Mouse (Mus musculus) heart, embryonic 11.5 days (tissue): Measurements from ENCODE around the gene Vcan. TPM values are rescaled to one million over a fixed set of nuclear protein-coding genes. Genes with fewer than 3 reads are reported as not detected.

Experiments used
- ATAC-seq: fragments of 200-750 bp; cut with Nextera tagmentation; replicated peaks from 2 replicates; pipeline ENCODE4 v1.8.0; 2017; ENCODE audit warnings: moderate library complexity; ENCODE audit not compliant: insufficient number of reproducible peaks, low FRiP score, low TSS enrichment
- H3K27ac ChIP-seq: fragments of 300-500 bp; sonication (generic); 2 replicates; pipeline ENCODE4 v1.5.1; 2014; ENCODE audit warnings: mild to moderate bottlenecking, low read depth, low read length
- H3K27me3 ChIP-seq: fragments of 300-500 bp; sonication (generic); 2 replicates; pipeline ENCODE4 v1.6.1; 2014; ENCODE audit warnings: mild to moderate bottlenecking, low read length, mixed read lengths; ENCODE audit not compliant: control insufficient read depth, insufficient read depth
- H3K36me3 ChIP-seq: fragments of 300-500 bp; sonication (generic); 2 replicates; pipeline ENCODE4 v1.6.1; 2014; ENCODE audit warnings: mild to moderate bottlenecking, low read length, moderate library complexity, mixed read lengths; ENCODE audit not compliant: control insufficient read depth, insufficient read depth
- H3K4me1 ChIP-seq: fragments of 300-500 bp; sonication (generic); 2 replicates; pipeline ENCODE4 v1.6.1; 2014; ENCODE audit warnings: low read length; ENCODE audit not compliant: control insufficient read depth, insufficient read depth
- H3K4me2 ChIP-seq: fragments of 300-500 bp; sonication (generic); 2 replicates; pipeline ENCODE4 v1.6.1; 2014; ENCODE audit warnings: mild to moderate bottlenecking, moderate library complexity
- H3K4me3 ChIP-seq: fragments of 300-500 bp; sonication (generic); 2 replicates; pipeline ENCODE4 v1.5.1; 2014; ENCODE audit warnings: low read depth, low read length
- H3K9ac ChIP-seq: fragments of 300-500 bp; sonication (generic); 2 replicates; pipeline ENCODE4 v1.6.1; 2014; ENCODE audit warnings: mild to moderate bottlenecking, low read depth, low read length, moderate library complexity
- H3K9me3 ChIP-seq: fragments of 300-500 bp; sonication (generic); replicated peaks from 2 replicates; pipeline ENCODE4 v1.6.1; 2016; ENCODE audit warnings: low read length; ENCODE audit not compliant: control insufficient read depth
- WGBS: fragments of 180-500 bp; shearing (Covaris S2); extraction: QIAGEN DNeasy Blood & Tissue Kit; methylation state at CpG from one replicate; pipeline ENCODE4 v1.1.7; 2014; ENCODE audit not compliant: insufficient replicate concordance; 5-methylcytosine and 5-hydroxymethylcytosine counted together
- polyA plus RNA-seq: library from polyadenylated mRNA; unstranded; fragments of >200 nt; fragmentation: Nextera tagmentation; extraction: Ambion mirVana; gene quantifications from 2 replicates; pipeline ENCODE4 v1.2.1, GENCODE M21; 2014

Gene Vcan
- polyA plus RNA-seq, 1 experiment from 2014 or later, result 183 TPM

GRCm38 (mm10) chr13:89668069-89668468 is 74.2 kb downstream of the Vcan start:
- Histone ChIP-seq H3K9ac (no peak overlapping the region), H3K9me3 (no peaks in the 10 kb centered on the region), H3K4me1 (no peaks in the 10 kb centered on the region), H3K27ac (no peak overlapping the region), H3K36me3 (peaks cover 16% of the 10 kb centered on the region), H3K27me3 (no peaks in the 10 kb centered on the region), H3K4me2 (no peak overlapping the region), H3K4me3 (no peak overlapping the region)
- ATAC-seq, result no peak
- 72% methylated on average over 1 of the region's 1 CpGs for WGBS

DNA sequence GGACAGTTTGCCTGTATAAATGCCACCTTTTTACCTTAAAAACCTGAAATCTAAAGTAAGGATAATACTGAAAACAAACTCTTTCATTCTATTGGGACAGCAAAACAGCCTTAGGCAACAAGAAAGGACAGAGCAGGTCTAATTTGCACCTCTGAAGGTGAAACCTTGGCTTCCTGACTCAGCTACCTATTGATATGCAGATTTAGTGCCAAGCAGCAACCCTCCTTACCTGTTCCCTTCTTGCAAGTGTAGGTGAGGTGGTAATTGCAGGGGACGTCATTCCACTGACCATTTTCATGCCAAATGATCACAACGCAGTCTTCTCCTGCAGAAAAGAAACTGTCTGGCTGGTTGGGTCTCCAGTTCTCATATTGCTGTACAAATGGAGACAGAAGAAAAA is 80.6 kb downstream of the Vcan start:
- Histone ChIP-seq H3K27ac (no peak overlapping the region), H3K27me3 (no peaks in the 10 kb centered on the region), H3K9me3 (no peaks in the 10 kb centered on the region), H3K9ac (no peak overlapping the region), H3K36me3 (peaks cover 10% of the 10 kb centered on the region), H3K4me1 (no peaks in the 10 kb centered on the region; the same call in 1 of the 2 replicates), H3K4me3 (no peak overlapping the region), H3K4me2 (no peak overlapping the region)
- ATAC-seq, result no peak
- whole genome bisulfite sequencing, result 75% methylated on average over 2 of the region's 2 CpGs

- H3K9ac ChIP-seq, result no peak overlapping the region
- no peaks in the 10 kb centered on the region for H3K27me3 ChIP-seq
- H3K4me3 ChIP-seq, result no peak overlapping the region
- peaks cover 2% of the 10 kb centered on the region; the same call in 1 of the 2 replicates for H3K36me3 ChIP-seq
- WGBS, result 69% methylated on average over 11 of the region's 11 CpGs
- H3K9me3 ChIP-seq, result no peaks in the 10 kb centered on the region
- ATAC-seq, result no peak
- no peaks in the 10 kb centered on the region; the same call in 1 of the 2 replicates for H3K4me1 ChIP-seq
- H3K27ac ChIP-seq, result 0 out of 2 replicates have a peak overlapping the region, but pooled peaks have one; percentile 25
- no peak overlapping the region; the same call in 1 of the 2 replicates for H3K4me2 ChIP-seq
Measured at GRCm38 (mm10) chr13:89657046-89657445, 85.3 kb downstream of the Vcan start.

GRCm38 (mm10) chr13:89653279-89653678 is 89.0 kb downstream of the Vcan start:
- H3K27ac ChIP-seq, result no peak overlapping the region
- no peak overlapping the region for H3K9ac ChIP-seq
- no peak overlapping the region for H3K4me3 ChIP-seq
- no peaks in the 10 kb centered on the region for H3K9me3 ChIP-seq
- no peaks in the 10 kb centered on the region for H3K27me3 ChIP-seq
- no peak for ATAC-seq
- WGBS, result 78% methylated on average over 2 of the region's 2 CpGs
- H3K4me1 ChIP-seq, result no peaks in the 10 kb centered on the region; the same call in 1 of the 2 replicates
- peaks cover 2% of the 10 kb centered on the region; the same call in 1 of the 2 replicates for H3K36me3 ChIP-seq
- no peak overlapping the region for H3K4me2 ChIP-seq

- H3K4me2 ChIP-seq, result no peak overlapping the region
- H3K27ac ChIP-seq, result no peak overlapping the region
- no peak for ATAC-seq
- peaks cover 2% of the 10 kb centered on the region; the same call in 1 of the 2 replicates for H3K36me3 ChIP-seq
- no peaks in the 10 kb centered on the region for H3K27me3 ChIP-seq
- no peaks in the 10 kb centered on the region for H3K9me3 ChIP-seq
- WGBS, result 55% methylated on average over 1 of the region's 1 CpGs
- no peak overlapping the region for H3K4me3 ChIP-seq
- no peaks in the 10 kb centered on the region for H3K4me1 ChIP-seq
- no peak overlapping the region for H3K9ac ChIP-seq
Measured at GRCm38 (mm10) chr13:89652773-89653172, 89.5 kb downstream of the Vcan start.

- H3K4me3 ChIP-seq, result no peak overlapping the region
- H3K9me3 ChIP-seq, result no peaks in the 10 kb centered on the region
- H3K36me3 ChIP-seq, result no peaks in the 10 kb centered on the region
- no peak overlapping the region for H3K9ac ChIP-seq
- H3K4me1 ChIP-seq, result no peaks in the 10 kb centered on the region
- WGBS, result 90% methylated on average over 2 of the region's 2 CpGs
- ATAC-seq, result no peak
- no peak overlapping the region for H3K27ac ChIP-seq
- H3K27me3 ChIP-seq, result no peaks in the 10 kb centered on the region
- H3K4me2 ChIP-seq, result no peak overlapping the region
Measured at GRCm38 (mm10) chr13:89645589-89645988, 96.7 kb downstream of the Vcan start.

DNA sequence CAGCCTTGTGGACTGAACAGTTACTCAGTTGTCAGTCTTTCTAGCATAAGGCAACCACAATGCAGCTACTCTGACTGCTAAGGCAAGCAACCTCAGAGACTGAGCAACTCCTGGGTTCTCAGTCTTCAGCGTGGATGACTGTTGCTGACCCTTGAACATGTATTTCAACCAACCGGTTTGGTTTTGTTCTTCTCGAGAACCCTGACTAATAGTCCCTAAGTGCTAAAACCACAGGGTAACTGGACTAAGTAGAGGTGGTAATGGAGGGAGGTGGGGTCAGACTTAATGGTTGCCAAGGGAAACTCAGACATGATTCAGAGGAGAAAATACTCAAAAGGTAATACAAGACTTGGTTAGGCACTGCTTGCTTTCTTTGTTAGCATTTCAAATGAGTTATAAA is 105.3 kb downstream of the Vcan start:
- no peak overlapping the region for H3K27ac ChIP-seq
- no peak overlapping the region for H3K9ac ChIP-seq
- no peak for ATAC-seq
- no peaks in the 10 kb centered on the region for H3K27me3 ChIP-seq
- WGBS, result 79% methylated on average over 3 of the region's 3 CpGs
- no peaks in the 10 kb centered on the region for H3K4me1 ChIP-seq
- no peaks in the 10 kb centered on the region for H3K36me3 ChIP-seq
- H3K4me3 ChIP-seq, result no peak overlapping the region
- H3K4me2 ChIP-seq, result no peak overlapping the region
- no peaks in the 10 kb centered on the region for H3K9me3 ChIP-seq

DNA sequence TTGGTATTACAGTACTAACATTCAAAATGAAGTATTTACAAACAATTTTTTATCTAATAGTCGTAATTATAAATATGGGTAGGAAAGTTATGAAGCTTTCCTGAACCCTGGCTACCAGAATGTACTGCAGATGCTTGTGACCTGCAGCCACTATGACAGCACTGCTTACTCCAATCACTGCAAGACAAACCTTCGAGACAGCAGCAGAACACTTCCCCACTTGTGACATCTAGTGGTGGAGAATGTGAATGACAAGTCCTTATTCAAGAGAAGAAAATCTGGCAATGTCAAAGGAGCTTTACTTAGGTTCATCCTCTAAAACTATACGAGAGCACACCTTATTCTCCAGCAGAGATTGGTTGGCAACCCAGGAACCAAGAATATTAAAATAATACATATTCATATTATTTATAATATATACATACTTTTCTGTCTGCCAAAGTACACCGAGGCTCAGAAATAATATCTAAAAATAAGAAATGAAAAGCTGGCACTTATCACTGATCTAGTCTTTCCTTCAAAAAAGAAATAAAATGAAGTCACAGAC is 108.1 kb downstream of the Vcan start:
- Histone ChIP-seq H3K9ac (no peak overlapping the region), H3K9me3 (no peaks in the 10 kb centered on the region), H3K36me3 (no peaks in the 10 kb centered on the region), H3K4me2 (no peak overlapping the region), H3K27ac (no peak overlapping the region), H3K4me1 (no peaks in the 10 kb centered on the region), H3K4me3 (no peak overlapping the region), H3K27me3 (no peaks in the 10 kb centered on the region)
- WGBS, result 29% methylated on average over 4 of the region's 4 CpGs
- ATAC-seq, result no peak

DNA sequence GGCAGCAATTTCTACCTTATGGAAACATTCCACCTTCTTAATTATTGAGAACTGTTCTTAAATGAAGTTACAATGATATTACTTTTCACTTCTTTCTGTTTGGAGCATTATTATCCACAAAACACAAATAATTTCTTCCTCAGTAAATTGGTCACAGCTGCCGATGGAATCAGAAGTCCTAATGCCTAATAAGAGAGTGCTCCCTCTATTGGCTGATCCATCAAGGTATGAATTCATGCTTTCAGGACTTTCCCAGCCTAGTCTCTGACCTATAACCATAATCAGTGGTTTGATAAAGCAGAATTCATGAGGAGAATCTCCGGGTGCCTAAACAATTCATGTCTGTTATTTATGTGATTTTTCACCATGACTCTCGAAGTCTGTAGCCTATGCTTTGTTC is 123.2 kb downstream of the Vcan start:
- Histone ChIP-seq H3K9ac (no peak overlapping the region), H3K27ac (no peak overlapping the region), H3K4me1 (no peaks in the 10 kb centered on the region), H3K4me3 (no peak overlapping the region), H3K36me3 (no peaks in the 10 kb centered on the region), H3K9me3 (no peaks in the 10 kb centered on the region), H3K4me2 (no peak overlapping the region), H3K27me3 (no peaks in the 10 kb centered on the region)
- 80% methylated on average over 3 of the region's 3 CpGs for WGBS
- no peak for ATAC-seq
